Mouse (Mus musculus) telencephalon, adult 2 months (tissue): ENCODE results near the gene Cep350.

ENCODE experiments used
- DNase-seq: peaks from one replicate; pipeline ENCODE4 v3.0.0-alpha.2; 2011; ENCODE audit warnings: low read depth, low spot score

Gene Cep350

DNA sequence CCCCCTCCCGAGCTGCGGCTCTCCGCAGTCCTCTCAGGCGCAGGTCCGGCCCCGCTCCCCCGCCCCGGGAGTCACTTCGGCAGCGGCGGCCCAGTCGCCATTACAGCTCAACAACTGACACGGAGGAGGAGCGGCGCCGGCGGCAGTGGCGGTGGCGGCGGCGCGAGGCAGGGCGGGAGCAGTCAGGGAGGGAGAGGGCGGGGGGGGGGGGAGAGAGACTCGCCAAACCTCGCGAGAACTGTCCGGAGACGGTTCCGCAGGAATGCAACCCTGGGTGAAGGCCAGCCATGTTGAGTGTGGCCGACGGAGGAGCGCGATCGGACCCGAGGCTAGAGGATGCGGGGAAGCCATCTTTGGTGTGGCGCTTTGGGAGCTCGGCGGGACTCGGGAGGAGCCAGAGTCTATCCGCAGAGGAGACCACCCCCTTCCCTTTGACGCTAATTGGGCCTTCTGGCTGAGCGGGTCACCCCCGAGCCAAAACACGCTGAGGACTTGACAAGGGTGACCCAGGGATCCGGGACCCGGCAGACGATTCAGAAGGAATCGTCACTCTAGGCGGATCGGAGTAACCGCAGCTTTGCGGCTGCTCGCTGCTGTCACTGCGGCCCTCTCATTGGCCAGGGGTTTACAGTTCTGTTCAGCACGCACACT lies at the start of gene Cep350:
TSS of gene Cep350 (minus strand) at position 188 of the 651 bp plus-strand sequence.
- DNase-seq, result peak; percentile 97

DNA sequence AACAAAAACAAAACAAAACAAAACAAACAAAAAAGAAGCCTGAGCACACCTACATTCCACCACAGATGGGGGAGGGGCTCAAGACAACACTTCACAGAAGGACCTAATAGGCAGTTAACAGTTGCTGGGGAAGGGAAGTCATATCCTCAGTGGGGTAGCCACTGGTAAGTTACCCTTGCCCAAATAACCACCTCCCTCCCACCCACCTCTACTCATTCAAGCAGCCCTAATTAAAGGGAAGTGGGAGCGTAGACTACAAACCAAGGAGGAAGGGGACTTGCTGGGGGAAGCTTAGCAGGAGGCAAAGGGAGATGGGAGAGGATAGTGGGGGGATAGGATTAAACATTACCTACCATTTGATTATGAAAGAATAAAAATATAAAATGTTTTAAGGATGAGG lies 47.3 kb upstream of the Cep350 start:
- DNase-seq, result no peak

DNA sequence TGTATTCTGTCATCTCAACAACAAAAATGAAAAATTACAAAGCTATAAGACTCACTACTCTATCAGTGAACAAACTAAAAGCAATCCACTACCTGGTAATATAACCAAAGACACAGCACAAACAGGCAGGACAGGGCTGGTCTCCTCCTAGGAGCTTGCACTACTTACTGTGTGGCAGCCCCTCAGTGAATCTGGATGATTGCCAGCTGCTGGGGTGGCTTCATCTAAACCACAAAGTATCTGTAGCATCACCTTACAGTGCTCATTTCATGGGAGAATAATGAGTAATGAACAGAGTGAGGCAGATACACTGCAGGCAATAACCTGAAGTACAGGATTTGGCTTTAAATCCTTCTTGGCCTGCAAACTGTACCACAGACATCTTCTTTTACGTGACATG lies 46.7 kb upstream of the Cep350 start:
- no peak for DNase-seq

DNA sequence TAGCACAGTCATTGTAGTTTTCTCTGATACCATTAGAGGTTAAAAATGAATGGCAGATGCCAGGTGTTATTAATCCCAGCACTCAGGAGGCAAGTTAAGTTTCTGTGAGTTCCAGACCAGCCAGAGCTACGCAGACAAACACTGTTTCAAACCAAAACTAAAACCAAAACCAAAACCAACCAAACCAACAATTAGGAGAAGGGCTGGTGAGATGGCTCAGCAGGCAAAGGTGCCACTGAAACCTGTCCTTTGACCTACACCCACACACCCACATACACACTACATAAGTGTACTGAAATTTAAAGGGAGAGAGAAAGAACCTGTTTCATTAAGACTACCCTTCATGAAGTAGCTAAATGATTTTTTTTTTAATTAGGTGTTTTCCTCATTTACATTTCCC lies 35.9 kb upstream of the Cep350 start:
- DNase-seq, result no peak

DNA sequence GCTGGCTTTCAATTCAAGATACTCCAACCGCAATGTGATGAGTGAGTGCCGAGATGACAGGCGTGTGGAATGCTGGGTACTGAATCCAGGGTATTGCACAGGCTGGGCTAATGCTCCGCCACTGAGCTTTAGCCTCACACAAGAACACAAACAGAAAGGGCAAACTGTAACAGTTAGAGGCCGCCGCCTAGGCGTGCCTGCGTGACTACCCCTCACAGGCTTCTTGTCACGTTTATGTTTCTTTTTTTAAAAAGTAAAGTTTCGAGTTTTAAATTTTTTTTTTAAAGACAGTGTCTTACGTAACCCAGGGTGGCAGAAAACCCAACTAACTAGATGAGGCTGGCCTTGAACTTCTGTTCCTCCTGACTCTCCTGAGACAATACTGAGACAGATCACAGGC lies 32.9 kb upstream of the Cep350 start:
- DNase-seq, result no peak

DNA sequence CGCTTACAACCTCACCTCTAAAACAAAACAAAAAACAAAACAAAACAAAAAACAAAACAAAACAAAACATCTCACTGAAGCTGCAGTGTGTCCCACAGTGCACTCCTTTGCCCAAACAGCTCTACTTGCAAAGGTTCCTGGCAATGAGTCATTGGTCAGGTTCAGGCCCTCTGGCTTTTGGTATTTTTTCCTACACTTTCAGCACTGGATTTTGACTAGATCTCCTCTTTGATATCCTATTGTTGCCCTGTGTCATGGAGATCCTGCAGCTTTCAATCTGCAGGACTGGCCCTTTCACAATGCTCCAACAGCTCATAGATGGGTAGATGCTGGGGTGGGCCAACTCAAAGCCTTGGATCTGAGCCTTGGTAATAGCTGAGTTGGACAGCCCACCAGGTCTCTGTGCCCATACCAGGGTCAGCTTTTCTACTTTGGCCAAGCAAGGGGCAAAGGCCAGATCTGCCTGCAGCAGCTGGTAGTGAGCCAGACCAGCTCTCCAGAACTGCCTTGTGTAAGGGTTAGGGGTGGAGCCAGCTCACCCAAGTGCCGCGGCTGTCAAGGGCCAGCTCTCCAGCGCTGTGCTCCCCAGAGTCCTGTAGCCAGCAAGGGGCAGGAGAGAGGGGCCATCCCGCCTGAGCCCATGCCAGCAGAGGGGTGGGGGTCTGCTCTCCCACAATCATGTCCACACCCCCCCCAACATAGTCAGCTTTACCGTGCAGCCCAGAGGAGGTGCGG lies 30.3 kb upstream of the Cep350 start:
- no peak for DNase-seq

DNA sequence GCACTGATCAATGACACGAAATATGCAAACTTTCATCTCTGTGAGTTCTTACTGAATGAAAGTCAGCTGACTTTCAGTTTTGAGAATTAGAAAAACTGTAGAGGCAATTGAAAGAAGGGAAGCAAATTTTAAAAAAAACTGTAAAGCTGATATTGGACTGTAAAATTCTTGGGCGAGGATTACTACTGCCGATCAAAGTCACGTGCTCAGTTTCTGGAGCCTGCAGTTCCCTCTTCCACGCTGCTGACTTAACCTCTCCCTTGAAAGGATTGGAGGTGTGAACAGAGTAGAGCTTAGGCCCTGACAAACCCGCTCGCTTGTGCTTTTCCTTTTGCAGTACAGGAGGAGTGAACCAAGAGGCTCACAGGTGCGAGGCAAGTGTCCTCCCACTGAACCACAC lies 29.3 kb upstream of the Cep350 start:
- no peak for DNase-seq

- no peak for DNase-seq
These were observed 22.6 kb upstream of the Cep350 start for GRCm38 (mm10) chr1:155995612-155996011.

- DNase-seq, result no peak
These were observed 21.5 kb upstream of the Cep350 start for GRCm38 (mm10) chr1:155994524-155994923.

GRCm38 (mm10) chr1:155990391-155990790 lies 17.3 kb upstream of the Cep350 start:
- DNase-seq, result no peak

DNA sequence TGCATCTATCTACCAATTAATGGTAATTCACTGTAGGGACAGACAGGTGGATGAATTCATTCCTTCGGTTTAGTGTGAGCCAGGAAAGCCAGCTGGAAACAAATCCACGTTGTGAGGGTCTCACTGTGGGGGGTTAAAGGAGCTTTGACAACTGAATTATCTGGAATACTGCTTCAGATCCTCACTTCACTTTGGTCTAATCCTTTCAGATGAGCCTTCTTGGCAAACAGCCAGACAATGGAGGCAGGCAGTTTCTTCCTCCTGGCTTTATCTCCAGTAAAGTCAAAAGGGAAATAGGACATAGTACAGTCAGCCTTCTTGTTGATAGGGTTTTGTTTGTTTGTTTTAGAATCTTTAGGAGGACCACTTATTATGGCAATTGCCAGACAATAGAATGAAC lies 16.3 kb upstream of the Cep350 start:
- DNase-seq, result no peak

DNA sequence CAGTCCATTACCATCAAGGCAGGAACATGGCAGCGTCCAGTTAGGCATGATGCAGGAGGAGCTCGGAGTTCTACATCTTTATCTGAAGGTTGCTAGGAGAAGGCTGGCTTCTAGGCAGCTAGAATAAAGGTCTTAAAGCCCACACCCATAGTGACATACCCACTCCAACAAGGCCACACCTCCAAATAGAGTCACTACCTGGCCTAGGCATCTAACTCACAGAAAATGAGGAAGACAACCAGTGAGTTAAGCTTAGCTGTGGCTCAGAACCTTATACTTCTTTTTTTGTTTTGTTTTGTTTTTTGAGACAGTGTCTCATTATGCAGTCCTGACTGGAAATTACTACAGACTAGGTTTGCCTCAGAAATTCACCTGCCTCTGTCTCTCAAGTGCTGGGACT lies 14.6 kb upstream of the Cep350 start:
- DNase-seq, result no peak

- DNase-seq, result no peak
These were observed 1.9 kb upstream of the Cep350 start for GRCm38 (mm10) chr1:155974931-155975330.

- DNase-seq, result no peak
These were observed 794 bp upstream of the Cep350 start for GRCm38 (mm10) chr1:155973719-155974379.

DNA sequence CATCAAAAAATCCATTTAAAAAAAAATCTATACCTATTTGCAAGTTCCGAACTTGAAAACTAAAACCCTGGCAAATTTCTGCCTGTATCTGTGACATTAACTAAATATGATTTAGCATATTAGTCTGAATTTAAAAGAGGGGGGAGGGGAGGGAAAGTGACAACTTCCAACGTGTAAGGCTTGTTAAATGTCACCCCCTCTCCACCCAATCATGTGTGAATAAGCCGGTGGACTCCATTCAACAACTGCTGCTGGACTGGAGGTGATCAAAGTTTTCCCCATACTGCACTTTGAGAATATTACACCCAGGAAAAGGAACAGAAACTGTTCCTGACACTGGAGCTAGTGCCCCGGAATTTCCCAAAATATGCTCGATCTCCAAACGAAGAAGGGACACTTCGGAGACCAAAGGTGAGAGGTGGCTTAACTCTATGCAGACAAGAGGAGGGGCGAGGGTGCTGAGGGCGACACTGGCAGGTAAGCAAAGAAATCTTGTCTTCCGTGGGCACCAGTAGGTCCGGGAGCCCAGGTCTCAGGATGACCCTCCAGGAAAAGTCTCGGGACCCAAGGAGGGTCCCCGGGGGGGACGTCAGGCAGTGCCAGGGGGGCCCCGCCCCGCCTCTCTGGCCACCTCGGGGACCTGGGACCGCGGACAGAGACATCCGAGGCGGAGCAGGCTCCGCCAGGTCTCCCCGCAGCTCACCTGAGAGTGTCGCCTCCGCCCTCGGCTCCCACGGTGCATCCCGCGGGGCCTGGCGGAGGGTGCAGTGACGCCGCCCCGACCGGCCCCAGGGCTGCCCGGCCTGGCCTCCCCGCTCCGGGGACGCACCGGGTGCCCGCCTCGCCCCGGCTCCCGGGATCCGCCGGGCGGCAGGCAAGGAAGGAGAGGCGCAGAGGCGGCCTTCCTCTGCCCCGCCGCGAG lies 648 bp downstream of the Cep350 start:
- DNase-seq, result no peak

DNA sequence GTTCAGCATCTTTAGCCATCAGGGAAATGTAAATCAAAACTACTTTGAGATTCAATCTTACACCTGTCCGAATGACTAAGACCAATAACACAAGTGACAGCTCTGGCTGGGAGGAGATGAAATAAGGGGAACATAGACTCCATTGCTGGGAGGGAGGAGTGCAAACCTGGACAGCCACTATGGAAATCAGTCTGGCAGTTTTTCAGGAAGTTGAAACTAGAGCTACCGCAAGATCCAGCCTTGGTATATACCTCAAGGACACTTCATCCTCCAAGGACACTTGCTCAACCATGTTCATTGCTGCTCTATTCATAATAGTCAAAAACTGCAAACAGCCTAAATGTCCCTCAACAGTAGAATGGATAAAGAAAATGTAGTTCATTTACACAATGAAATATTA lies 23.9 kb downstream of the Cep350 start:
- DNase-seq, result no peak

- no peak for DNase-seq
These were observed 28.7 kb downstream of the Cep350 start for GRCm38 (mm10) chr1:155944361-155944760.

DNA sequence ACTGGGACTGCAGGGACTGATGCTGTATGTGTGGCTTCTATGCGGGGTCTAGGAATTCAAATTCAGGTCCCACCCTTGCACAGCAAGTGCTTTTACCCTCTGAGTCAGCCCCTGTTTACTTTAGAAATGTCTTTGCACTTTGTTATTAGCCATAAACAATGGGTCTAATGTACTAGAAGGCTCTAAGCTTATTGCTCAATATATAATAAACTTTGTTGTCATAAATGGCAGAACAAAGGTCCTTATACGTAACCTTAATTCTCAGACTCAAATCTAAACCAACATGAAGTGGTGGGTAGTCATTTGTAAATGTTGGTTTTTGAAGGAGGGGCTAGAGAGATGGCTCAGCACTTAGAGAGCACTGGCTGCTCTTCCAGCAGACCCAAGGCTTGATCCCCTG lies 35.6 kb downstream of the Cep350 start:
- no peak for DNase-seq

- DNase-seq, result no peak
These were observed 38.4 kb downstream of the Cep350 start for GRCm38 (mm10) chr1:155934702-155935101.

DNA sequence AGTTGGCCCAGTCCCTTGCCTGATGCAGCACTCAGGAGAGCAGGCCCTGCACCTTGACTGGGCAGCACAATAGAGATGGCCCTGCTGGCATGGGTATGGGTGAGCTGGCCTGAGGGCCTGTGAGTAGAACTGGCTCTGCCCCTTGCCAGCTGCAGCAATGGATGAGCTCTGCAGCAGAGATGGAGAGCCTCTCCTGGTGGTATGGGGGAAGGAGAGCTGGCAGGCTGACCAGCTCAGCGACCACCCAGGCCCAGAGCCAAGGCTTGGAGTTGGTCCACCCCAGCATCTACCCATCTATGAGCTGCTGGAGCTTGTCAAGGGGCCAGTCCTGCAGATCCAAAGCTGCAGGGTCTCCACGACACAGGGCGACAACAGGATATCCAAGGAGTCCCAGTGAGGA lies 69.5 kb downstream of the Cep350 start:
- DNase-seq, result no peak

- DNase-seq, result no peak
These were observed 71.7 kb downstream of the Cep350 start for GRCm38 (mm10) chr1:155901348-155901747.

- DNase-seq, result no peak
These were observed 78.7 kb downstream of the Cep350 start for GRCm38 (mm10) chr1:155894382-155894781.
